Mouse (Mus musculus) thymus, postnatal 0 days (tissue): ENCODE data around the gene Tapt1. TPM values are rescaled to one million over a fixed set of nuclear protein-coding genes. Genes with fewer than 3 reads are reported as not detected.

ENCODE experiments used
- DNase-seq: peaks from one replicate; pipeline ENCODE4 v3.0.0-alpha.2; 2015; ENCODE audit warnings: low spot score
- polyA plus RNA-seq: library from polyadenylated mRNA; unstranded; fragments of >200 nt; fragmentation: Nextera tagmentation; extraction: Ambion mirVana; gene quantifications from 2 replicates; pipeline ENCODE4 v1.2.1, GENCODE M21; 2015

Tapt1 gene
- polyA plus RNA-seq, 1 experiment from 2014 or later = 126 TPM

GRCm38 (mm10) chr5:44234606-44235005 lies 8.2 kb upstream of the Tapt1 start:
- no peak for DNase-seq

GRCm38 (mm10) chr5:44233933-44234332 lies 7.5 kb upstream of the Tapt1 start:
- no peak for DNase-seq

- DNase-seq = no peak
Measured at GRCm38 (mm10) chr5:44228756-44229155, 2.3 kb upstream of the Tapt1 start.

GRCm38 (mm10) chr5:44228323-44228722 lies 1.9 kb upstream of the Tapt1 start:
- DNase-seq = no peak

- no peak for DNase-seq
Measured at GRCm38 (mm10) chr5:44227462-44227840, 1.0 kb upstream of the Tapt1 start.

- DNase-seq = peak; percentile 59
Measured at GRCm38 (mm10) chr5:44225911-44226520, 410 bp downstream of the Tapt1 start.

GRCm38 (mm10) chr5:44224916-44225600 lies 1.4 kb downstream of the Tapt1 start:
- DNase-seq = peak; percentile 61

- DNase-seq = peak; percentile 78
Measured at GRCm38 (mm10) chr5:44224251-44224650, 2.2 kb downstream of the Tapt1 start.

GRCm38 (mm10) chr5:44223341-44223881 lies 3.0 kb downstream of the Tapt1 start:
- DNase-seq = peak; percentile 61

GRCm38 (mm10) chr5:44220430-44220829 lies 6.0 kb downstream of the Tapt1 start:
- DNase-seq = peak; percentile 92

- DNase-seq = no peak
Measured at GRCm38 (mm10) chr5:44219871-44220270, 6.6 kb downstream of the Tapt1 start.

- DNase-seq = no peak
Measured at GRCm38 (mm10) chr5:44218483-44218882, 7.9 kb downstream of the Tapt1 start.

GRCm38 (mm10) chr5:44217685-44218041 lies 8.8 kb downstream of the Tapt1 start:
- DNase-seq = no peak

GRCm38 (mm10) chr5:44217041-44217684 lies 9.3 kb downstream of the Tapt1 start:
- no peak for DNase-seq

GRCm38 (mm10) chr5:44215118-44215517 lies 11.3 kb downstream of the Tapt1 start:
- DNase-seq = no peak

- no peak for DNase-seq
Measured at GRCm38 (mm10) chr5:44214025-44214424, 12.4 kb downstream of the Tapt1 start.

GRCm38 (mm10) chr5:44213391-44213790 lies 13.0 kb downstream of the Tapt1 start:
- no peak for DNase-seq

GRCm38 (mm10) chr5:44211818-44212465 lies 14.5 kb downstream of the Tapt1 start:
- no peak for DNase-seq

GRCm38 (mm10) chr5:44207286-44207685 lies 19.1 kb downstream of the Tapt1 start:
- no peak for DNase-seq

GRCm38 (mm10) chr5:44206651-44207050 lies 19.8 kb downstream of the Tapt1 start:
- DNase-seq = no peak

GRCm38 (mm10) chr5:44203410-44203809 lies 23.0 kb downstream of the Tapt1 start:
- no peak for DNase-seq

GRCm38 (mm10) chr5:44201665-44202064 lies 24.8 kb downstream of the Tapt1 start:
- no peak for DNase-seq
